Mouse (Mus musculus): Measurements from ENCODE around the gene E330021D16Rik. TPM values are rescaled to one million over a fixed set of nuclear protein-coding genes. Genes with fewer than 3 reads are reported as not detected.

Gene E330021D16Rik
- polyA plus RNA-seq, 1 experiment from 2014 or later, result not detected

DNA sequence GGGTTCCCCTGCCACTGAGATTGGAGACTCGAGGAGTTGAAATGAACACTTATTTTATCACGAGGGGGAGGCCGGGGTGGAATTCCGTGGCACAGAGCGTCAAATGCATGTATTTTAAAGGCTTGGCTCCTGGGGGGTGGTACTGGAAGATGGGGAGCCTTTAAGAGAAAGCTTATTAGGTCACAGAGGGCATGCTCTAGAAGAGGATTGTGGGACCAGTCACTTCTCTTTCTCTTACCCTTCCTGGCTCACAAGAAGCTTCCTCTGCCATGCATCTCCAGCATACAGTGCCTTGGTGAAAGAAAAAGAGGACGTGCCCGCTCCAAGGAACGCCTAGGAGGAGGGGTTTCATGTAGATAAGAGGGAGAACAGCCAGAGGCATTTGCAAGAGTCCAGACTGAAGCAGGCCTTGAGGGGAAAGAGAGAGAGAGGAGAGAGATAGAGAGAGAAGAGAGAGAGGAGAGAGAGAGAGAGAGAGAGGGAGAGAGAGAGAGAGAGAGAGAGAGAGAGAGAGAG, 3.0 kb upstream of the E330021D16Rik start:
- Histone ChIP-seq H3K9ac (no peak overlapping the region), H3K27ac (no peak overlapping the region), H3K4me2 (no peak overlapping the region), H3K4me3 (replicated peaks) (no peak overlapping the region), H3K27me3 (no peaks in the 10 kb centered on the region), H3K9me3 (peaks cover under 1% of the 10 kb centered on the region; the same call in 1 of the 2 replicates), H3K36me3 (replicated peaks) (no peaks in the 10 kb centered on the region), H3K4me1 (no peaks in the 10 kb centered on the region)
- ATAC-seq (ENCODE audit: low FRiP score), result no peak
- 67% methylated on average over 8 of the region's 8 CpGs for WGBS

DNA sequence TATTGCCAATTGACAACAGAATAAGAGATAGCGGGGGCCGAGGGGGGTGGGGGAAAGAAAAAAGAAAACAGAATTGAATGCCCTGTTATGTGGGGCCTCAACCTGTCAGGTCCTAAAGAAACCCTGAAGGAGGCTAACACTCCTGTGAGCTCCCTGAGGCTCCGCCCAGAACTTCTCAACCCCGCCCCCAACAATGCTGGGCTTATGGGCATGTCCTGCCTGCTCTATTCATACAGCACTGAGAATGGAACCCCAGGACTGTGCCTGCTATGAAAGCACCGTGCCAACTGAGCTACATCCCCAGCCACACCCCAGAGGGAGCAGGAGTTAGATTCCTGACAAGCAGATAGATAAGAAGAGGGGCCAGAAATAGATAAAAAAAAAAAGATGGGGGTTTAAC, 2.5 kb upstream of the E330021D16Rik start:
- Histone ChIP-seq H3K27me3 (no peaks in the 10 kb centered on the region), H3K27ac (no peak overlapping the region), H3K36me3 (replicated peaks) (no peaks in the 10 kb centered on the region), H3K4me2 (no peak overlapping the region), H3K4me3 (replicated peaks) (no peak overlapping the region), H3K9me3 (peaks cover 3% of the 10 kb centered on the region; the same call in 1 of the 2 replicates), H3K9ac (no peak overlapping the region), H3K4me1 (no peaks in the 10 kb centered on the region)
- no peak for ATAC-seq (ENCODE audit: low FRiP score)
- 68% methylated on average over 5 of the region's 5 CpGs for WGBS

DNA sequence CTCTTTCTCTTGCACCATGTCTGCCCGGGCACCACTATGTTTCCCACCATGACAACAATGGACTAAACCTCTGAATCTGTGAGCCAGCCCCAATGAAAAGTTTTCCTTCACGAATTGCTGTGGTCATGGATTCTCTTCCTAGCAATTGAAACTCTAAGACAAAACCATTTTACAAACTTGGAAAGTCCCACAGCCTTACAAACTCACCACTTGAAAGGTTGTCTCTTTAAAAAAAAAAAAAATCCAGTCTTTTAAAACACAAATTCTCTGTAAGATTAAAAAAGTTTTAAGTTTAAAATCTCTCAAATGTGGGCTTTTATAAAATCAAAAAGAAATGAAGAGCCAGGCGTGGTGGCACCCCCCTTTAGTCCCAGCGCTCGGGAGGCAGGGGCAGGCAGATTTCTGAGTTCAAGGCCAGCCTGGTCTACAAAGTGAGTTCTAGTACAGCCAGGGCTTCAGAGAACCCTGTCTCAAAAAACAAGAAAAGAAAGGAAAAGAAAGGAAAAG, 1.5 kb downstream of the E330021D16Rik start:
- no peak for ATAC-seq (ENCODE audit: low FRiP score)
- 85% methylated on average over 5 of the region's 5 CpGs for WGBS
- Histone ChIP-seq H3K9me3 (peaks cover 3% of the 10 kb centered on the region; the same call in 1 of the 2 replicates), H3K4me3 (replicated peaks) (no peak overlapping the region), H3K9ac (no peak overlapping the region), H3K27ac (no peak overlapping the region), H3K36me3 (replicated peaks) (no peaks in the 10 kb centered on the region), H3K4me1 (no peaks in the 10 kb centered on the region), H3K4me2 (no peak overlapping the region), H3K27me3 (no peaks in the 10 kb centered on the region)

GRCm38 (mm10) chr6:136407608-136408192, 7.7 kb downstream of the E330021D16Rik start:
- no peak for ATAC-seq (ENCODE audit: low FRiP score)
- 82% methylated on average over 2 of the region's 2 CpGs for WGBS

DNA sequence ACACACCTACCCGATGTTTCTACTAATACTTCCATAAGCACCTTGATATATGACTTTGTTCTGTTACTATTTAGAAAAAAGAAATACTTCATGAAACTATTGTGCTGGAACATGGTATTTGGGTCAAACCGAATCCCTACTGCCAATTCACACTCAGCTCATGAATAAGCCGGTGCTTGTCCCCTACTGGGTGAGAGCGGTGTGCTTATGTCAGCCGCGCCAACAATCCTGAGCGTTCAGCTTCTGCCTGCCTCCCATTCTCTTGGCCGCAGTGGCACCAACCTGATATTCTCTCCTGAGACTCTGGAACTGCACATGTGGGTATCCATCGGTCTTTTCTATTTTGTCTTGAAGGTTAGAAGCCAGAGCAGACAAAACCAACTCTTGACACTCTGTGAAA, 18.5 kb downstream of the E330021D16Rik start:
- Histone ChIP-seq H3K9me3 (0 out of 2 replicates have a peak, but pooled peaks cover 7% of the 10 kb centered on the region), H3K27ac (no peak overlapping the region), H3K9ac (no peak overlapping the region), H3K36me3 (replicated peaks) (no peaks in the 10 kb centered on the region), H3K4me1 (no peaks in the 10 kb centered on the region), H3K27me3 (no peaks in the 10 kb centered on the region), H3K4me3 (replicated peaks) (no peak overlapping the region), H3K4me2 (no peak overlapping the region)
- ATAC-seq (ENCODE audit: low FRiP score), result no peak
- WGBS, result 92% methylated on average over 9 of the region's 9 CpGs

More at GRCm38 (mm10) chr6:136407608-136408192, 7.7 kb downstream of the E330021D16Rik start:
- Histone ChIP-seq H3K27ac (no peak overlapping the region), H3K4me3 (replicated peaks) (no peak overlapping the region), H3K4me1 (no peaks in the 10 kb centered on the region), H3K9ac (no peak overlapping the region), H3K9me3 (no peaks in the 10 kb centered on the region), H3K27me3 (no peaks in the 10 kb centered on the region), H3K36me3 (replicated peaks) (no peaks in the 10 kb centered on the region), H3K4me2 (no peak overlapping the region)

DNA sequence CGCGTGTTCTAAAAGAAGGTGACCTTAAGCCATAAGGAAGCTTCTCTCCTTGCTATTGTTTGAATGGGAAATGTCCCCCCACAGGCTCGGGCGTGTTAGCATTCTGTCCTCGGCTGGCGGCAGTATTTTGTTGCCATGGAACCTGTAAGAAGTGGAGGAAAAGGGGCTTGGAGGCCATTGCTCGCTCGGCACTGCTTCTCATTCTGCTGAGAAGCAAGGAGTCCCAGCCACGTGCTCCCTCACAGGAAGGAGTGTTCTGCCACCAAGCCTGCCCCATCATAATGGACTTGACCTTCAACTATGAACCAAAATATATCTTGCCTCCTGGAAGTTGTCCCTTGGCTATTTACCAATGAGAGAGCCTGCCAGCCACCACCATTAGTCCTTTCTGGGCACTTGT, 25.1 kb downstream of the E330021D16Rik start:
- H3K4me2 ChIP-seq, result no peak overlapping the region
- H3K27me3 ChIP-seq, result no peaks in the 10 kb centered on the region
- 0 out of 2 replicates have a peak, but pooled peaks cover 7% of the 10 kb centered on the region for H3K9me3 ChIP-seq
- H3K4me1 ChIP-seq, result 0 out of 2 replicates have a peak, but pooled peaks cover 4% of the 10 kb centered on the region
- ATAC-seq (ENCODE audit: low FRiP score), result no peak
- H3K4me3 ChIP-seq (replicated peaks), result no peak overlapping the region
- 48% methylated on average over 9 of the region's 9 CpGs for WGBS
- H3K36me3 ChIP-seq (replicated peaks), result no peaks in the 10 kb centered on the region
- no peak overlapping the region for H3K9ac ChIP-seq
- no peak overlapping the region for H3K27ac ChIP-seq

GRCm38 (mm10) chr6:136385287-136385686, 30.1 kb downstream of the E330021D16Rik start:
- 77% methylated on average over 7 of the region's 7 CpGs for WGBS
- no peaks in the 10 kb centered on the region for H3K27me3 ChIP-seq
- ATAC-seq (ENCODE audit: low FRiP score), result no peak
- H3K9ac ChIP-seq, result no peak overlapping the region
- no peak overlapping the region for H3K4me3 ChIP-seq (replicated peaks)
- H3K9me3 ChIP-seq, result no peaks in the 10 kb centered on the region
- H3K4me1 ChIP-seq, result 0 out of 2 replicates have a peak, but pooled peaks cover 2% of the 10 kb centered on the region
- no peak overlapping the region for H3K27ac ChIP-seq
- no peaks in the 10 kb centered on the region for H3K36me3 ChIP-seq (replicated peaks)
- H3K4me2 ChIP-seq, result no peak overlapping the region

DNA sequence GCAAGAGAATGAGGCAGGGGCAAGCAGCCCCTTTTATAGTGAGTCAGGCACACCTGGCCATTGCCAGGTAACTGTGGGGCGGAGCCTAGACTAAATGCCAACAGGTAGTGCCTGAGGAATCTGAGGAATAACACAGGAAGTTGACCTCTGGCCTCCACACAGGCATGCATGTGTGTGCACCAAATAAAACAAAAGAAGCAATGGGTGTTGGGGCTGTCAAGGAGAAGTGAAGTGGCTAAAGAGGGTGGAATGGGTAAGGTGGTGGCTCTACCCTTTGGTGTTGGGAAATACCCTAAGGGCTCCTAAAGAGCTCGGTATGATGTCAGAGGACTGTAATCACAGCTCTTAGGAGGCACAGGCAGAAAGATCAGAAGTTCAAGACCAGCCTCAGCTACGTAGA, 32.2 kb downstream of the E330021D16Rik start:
- no peak for ATAC-seq (ENCODE audit: low FRiP score)
- Histone ChIP-seq H3K9ac (no peak overlapping the region), H3K4me1 (no peaks in the 10 kb centered on the region), H3K36me3 (replicated peaks) (no peaks in the 10 kb centered on the region), H3K4me3 (replicated peaks) (no peak overlapping the region), H3K27ac (no peak overlapping the region), H3K9me3 (no peaks in the 10 kb centered on the region), H3K27me3 (no peaks in the 10 kb centered on the region), H3K4me2 (no peak overlapping the region)
- WGBS, result 93% methylated on average over 3 of the region's 3 CpGs

DNA sequence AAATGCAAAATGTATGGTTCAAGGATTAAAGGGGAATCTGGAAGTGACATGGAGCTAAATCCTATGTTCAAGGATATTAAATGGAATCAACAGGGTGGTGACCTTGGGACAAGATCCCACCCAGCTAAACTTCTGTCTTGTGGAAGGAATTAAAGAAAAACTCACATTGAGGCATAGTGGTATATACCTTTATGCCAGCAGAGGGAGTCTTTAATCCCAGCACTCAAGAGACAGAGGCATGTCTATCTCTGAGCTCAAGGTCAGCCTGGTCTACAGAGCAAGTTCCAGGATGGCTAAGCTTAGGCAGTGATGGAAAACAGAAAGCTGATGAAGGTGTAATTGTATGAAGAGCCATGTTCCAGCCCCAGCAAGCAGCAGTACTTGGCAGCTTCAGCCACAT, 39.3 kb downstream of the E330021D16Rik start:
- Histone ChIP-seq H3K4me2 (no peak overlapping the region), H3K4me3 (replicated peaks) (no peak overlapping the region), H3K27ac (no peak overlapping the region), H3K4me1 (no peaks in the 10 kb centered on the region), H3K27me3 (no peaks in the 10 kb centered on the region), H3K36me3 (replicated peaks) (no peaks in the 10 kb centered on the region), H3K9ac (no peak overlapping the region), H3K9me3 (no peaks in the 10 kb centered on the region)
- no peak for ATAC-seq (ENCODE audit: low FRiP score)

- Histone ChIP-seq H3K27ac (no peak overlapping the region), H3K27me3 (no peaks in the 10 kb centered on the region), H3K36me3 (replicated peaks) (no peaks in the 10 kb centered on the region), H3K4me3 (replicated peaks) (no peak overlapping the region), H3K9me3 (no peaks in the 10 kb centered on the region), H3K4me2 (no peak overlapping the region), H3K9ac (no peak overlapping the region), H3K4me1 (no peaks in the 10 kb centered on the region)
- no peak for ATAC-seq (ENCODE audit: low FRiP score)
- whole genome bisulfite sequencing, result 88% methylated on average over 12 of the region's 12 CpGs
Observed at GRCm38 (mm10) chr6:136364430-136365098, 50.8 kb downstream of the E330021D16Rik start.

GRCm38 (mm10) chr6:136364008-136364407, 51.4 kb downstream of the E330021D16Rik start:
- Histone ChIP-seq H3K4me3 (replicated peaks) (no peak overlapping the region), H3K9ac (no peak overlapping the region), H3K4me1 (no peaks in the 10 kb centered on the region), H3K27me3 (no peaks in the 10 kb centered on the region), H3K27ac (no peak overlapping the region), H3K4me2 (no peak overlapping the region), H3K36me3 (replicated peaks) (no peaks in the 10 kb centered on the region), H3K9me3 (no peaks in the 10 kb centered on the region)
- 76% methylated on average over 4 of the region's 4 CpGs for WGBS
- no peak for ATAC-seq (ENCODE audit: low FRiP score)

- Histone ChIP-seq H3K9me3 (no peaks in the 10 kb centered on the region), H3K27ac (no peak overlapping the region), H3K4me2 (no peak overlapping the region), H3K4me1 (no peaks in the 10 kb centered on the region), H3K27me3 (no peaks in the 10 kb centered on the region), H3K4me3 (replicated peaks) (no peak overlapping the region), H3K36me3 (replicated peaks) (no peaks in the 10 kb centered on the region), H3K9ac (no peak overlapping the region)
- no peak for ATAC-seq (ENCODE audit: low FRiP score)
- 88% methylated on average over 8 of the region's 8 CpGs for WGBS
Observed at GRCm38 (mm10) chr6:136363313-136363712, 52.1 kb downstream of the E330021D16Rik start.
